Mouse (Mus musculus) liver, adult 2 months (tissue): ENCODE results near the gene Copb1. TPM values are rescaled to one million over a fixed set of nuclear protein-coding genes. Genes with fewer than 3 reads are reported as not detected.

Source experiments
- DNase-seq: peaks from one replicate; pipeline ENCODE4 v3.0.0-alpha.2; 2011; ENCODE audit warnings: low read depth, low spot score; ENCODE audit errors: extremely low read depth
- H3K27ac ChIP-seq: fragments of 200-500 bp; replicated peaks from 2 replicates; pipeline ENCODE4 v1.5.1; 2012; ENCODE audit warnings: low read depth, mild to moderate bottlenecking, control low read depth, inconsistent platforms, low read length; ENCODE audit not compliant: insufficient read depth
- H3K27me3 ChIP-seq: fragments of 200-500 bp; 2 replicates; pipeline ENCODE4 v1.6.1; 2012; ENCODE audit warnings: mild to moderate bottlenecking, moderate library complexity, low read length, inconsistent platforms; ENCODE audit not compliant: control insufficient read depth, insufficient read depth
- H3K36me3 ChIP-seq: fragments of 200-500 bp; 2 replicates; pipeline ENCODE4 v1.6.1; 2012; ENCODE audit warnings: low read length, inconsistent platforms; ENCODE audit not compliant: control insufficient read depth, insufficient read depth
- H3K4me1 ChIP-seq: fragments of 200-500 bp; 2 replicates; pipeline ENCODE4 v1.6.1; 2011; ENCODE audit warnings: low read length; ENCODE audit not compliant: control insufficient read depth, insufficient read depth
- H3K4me3 ChIP-seq: fragments of 200-500 bp; 2 replicates; pipeline ENCODE4 v1.5.1; 2011; ENCODE audit warnings: low read depth, mild to moderate bottlenecking, control low read depth, low read length, moderate library complexity; ENCODE audit not compliant: insufficient read depth
- H3K79me2 ChIP-seq: fragments of 200-500 bp; 2 replicates; pipeline ENCODE4 v1.6.1; 2012; ENCODE audit warnings: inconsistent platforms, mild to moderate bottlenecking, low read length, moderate library complexity; ENCODE audit not compliant: control insufficient read depth, insufficient read depth
- H3K9ac ChIP-seq: fragments of 200-500 bp; 2 replicates; pipeline ENCODE4 v1.6.1; 2012; ENCODE audit warnings: low read depth, mild to moderate bottlenecking, control low read depth, inconsistent platforms, low read length
- CTCF ChIP-seq: fragments of 200-500 bp; IDR thresholded peaks from 2 replicates; pipeline ENCODE4 v1.5.1; 2011; ENCODE audit warnings: low read depth, low read length, control low read depth
- POLR2A ChIP-seq: fragments of 200-500 bp; IDR thresholded peaks from 2 replicates; pipeline ENCODE4 v1.6.1; 2011; ENCODE audit warnings: low read length, control low read depth; ENCODE audit not compliant: insufficient read depth; ENCODE audit errors: extremely low read depth
- WGBS: fragments of 180-500 bp; shearing (Covaris S2); methylation state at CpG from one replicate; pipeline ENCODE4 v1.1.7; 2018; 5-methylcytosine and 5-hydroxymethylcytosine counted together
- polyA plus RNA-seq: library from polyadenylated mRNA; depleted of rRNA; stranded (reverse); fragments of >200 nt; gene quantifications from 2 replicates; pipeline ENCODE4 v1.2.3, GENCODE M21; 2012
- total RNA-seq: library from RNA; depleted of rRNA; stranded (reverse); fragments of >200 nt; gene quantifications from 2 replicates; pipeline ENCODE4 v1.2.3, GENCODE M21; 2014

The Copb1 gene
- total and polyA plus RNA-seq, 2 experiments: 20.3 to 82.7 TPM

GRCm38 (mm10) chr7:114293903-114294302, 39.4 kb upstream of the Copb1 start:
- Histone ChIP-seq H3K9ac (no peak overlapping the region), H3K27me3 (no peaks in the 10 kb centered on the region), H3K79me2 (no peaks in the 10 kb centered on the region), H3K4me1 (peaks cover 5% of the 10 kb centered on the region; the same call in 1 of the 2 replicates), H3K27ac (no peak overlapping the region; the same call in 1 of the 2 replicates), H3K4me3 (no peak overlapping the region), H3K36me3 (no peaks in the 10 kb centered on the region)
- no peak for TF ChIP-seq CTCF
- no peak for TF ChIP-seq POLR2A
- DNase-seq: peak; percentile 31
- 63% methylated on average over 5 of the region's 5 CpGs for WGBS

- DNase-seq: peak; percentile 99
- no peaks in the 10 kb centered on the region for H3K36me3 ChIP-seq
- H3K27ac ChIP-seq: peak overlapping the region; percentile 93
- no peaks in the 10 kb centered on the region for H3K79me2 ChIP-seq
- no peaks in the 10 kb centered on the region for H3K27me3 ChIP-seq
- TF ChIP-seq CTCF (no peak), POLR2A (no peak)
- peak overlapping the region; percentile 12 for H3K4me3 ChIP-seq
- WGBS: 1% methylated on average over 12 of the region's 12 CpGs
- peaks cover 5% of the 10 kb centered on the region; the same call in 1 of the 2 replicates for H3K4me1 ChIP-seq
- peak overlapping the region; percentile 73 for H3K9ac ChIP-seq
Observed at GRCm38 (mm10) chr7:114292501-114292971, 38.0 kb upstream of the Copb1 start.

GRCm38 (mm10) chr7:114291461-114292335, 37.2 kb upstream of the Copb1 start:
- TF ChIP-seq CTCF: no peak
- TF ChIP-seq POLR2A: no peak
- peak; percentile 91 for DNase-seq
- Histone ChIP-seq H3K79me2 (no peaks in the 10 kb centered on the region), H3K4me1 (peaks cover 5% of the 10 kb centered on the region; the same call in 1 of the 2 replicates), H3K4me3 (no peak overlapping the region), H3K27me3 (no peaks in the 10 kb centered on the region), H3K27ac (peak overlapping the region; percentile 86), H3K36me3 (no peaks in the 10 kb centered on the region), H3K9ac (no peak overlapping the region)
- WGBS: 39% methylated on average over 15 of the region's 15 CpGs

GRCm38 (mm10) chr7:114290078-114290506, 35.6 kb upstream of the Copb1 start:
- peaks cover 5% of the 10 kb centered on the region; the same call in 1 of the 2 replicates for H3K4me1 ChIP-seq
- no peak overlapping the region for H3K9ac ChIP-seq
- no peak for TF ChIP-seq CTCF
- no peak for TF ChIP-seq POLR2A
- H3K79me2 ChIP-seq: no peaks in the 10 kb centered on the region
- DNase-seq: peak; percentile 62
- H3K27ac ChIP-seq: no peak overlapping the region
- H3K4me3 ChIP-seq: no peak overlapping the region
- 51% methylated on average over 5 of the region's 5 CpGs for WGBS
- no peaks in the 10 kb centered on the region for H3K36me3 ChIP-seq
- no peaks in the 10 kb centered on the region for H3K27me3 ChIP-seq

GRCm38 (mm10) chr7:114284296-114284910, 29.9 kb upstream of the Copb1 start:
- Histone ChIP-seq H3K79me2 (no peaks in the 10 kb centered on the region), H3K27ac (no peak overlapping the region), H3K36me3 (no peaks in the 10 kb centered on the region), H3K4me3 (no peak overlapping the region), H3K27me3 (no peaks in the 10 kb centered on the region), H3K9ac (no peak overlapping the region), H3K4me1 (no peaks in the 10 kb centered on the region)
- no peak for DNase-seq
- TF ChIP-seq CTCF (no peak), POLR2A (no peak)
- 90% methylated on average over 14 of the region's 14 CpGs for WGBS
